Mouse (Mus musculus) embryonic facial prominence, embryonic 15.5 days (tissue): ENCODE measurements around the gene Harbi1. TPM values are rescaled to one million over a fixed set of nuclear protein-coding genes. Genes with fewer than 3 reads are reported as not detected.
"Not testable (repeated sequence)": the region's sequence is repeated elsewhere in the genome, so short reads cannot be mapped to it uniquely, and the experiment has no call there.

Experiments
- ATAC-seq: fragments of 200-750 bp; cut with Nextera tagmentation; 2 replicates; pipeline ENCODE4 v1.8.0; 2017; ENCODE audit warnings: low read depth, moderate TSS enrichment; ENCODE audit not compliant: insufficient number of reproducible peaks, low FRiP score, low TSS enrichment
- H3K27ac ChIP-seq: fragments of 300-500 bp; sonication (generic); replicated peaks from 2 replicates; pipeline ENCODE4 v1.5.1; 2015; ENCODE audit warnings: mild to moderate bottlenecking, inconsistent platforms
- H3K27me3 ChIP-seq: fragments of 300-500 bp; sonication (generic); 2 replicates; pipeline ENCODE4 v1.6.1; 2015; ENCODE audit warnings: inconsistent platforms
- H3K36me3 ChIP-seq: fragments of 300-500 bp; sonication (generic); 2 replicates; pipeline ENCODE4 v1.6.1; 2015; ENCODE audit warnings: mild to moderate bottlenecking, inconsistent platforms
- H3K4me1 ChIP-seq: fragments of 300-500 bp; sonication (generic); 2 replicates; pipeline ENCODE4 v1.6.1; 2015; ENCODE audit warnings: inconsistent platforms
- H3K4me2 ChIP-seq: fragments of 300-500 bp; sonication (generic); replicated peaks from 2 replicates; pipeline ENCODE4 v1.6.1; 2015; ENCODE audit warnings: mild to moderate bottlenecking, inconsistent platforms
- H3K4me3 ChIP-seq: fragments of 300-500 bp; sonication (generic); replicated peaks from 2 replicates; pipeline ENCODE4 v1.5.1; 2015; ENCODE audit warnings: mild to moderate bottlenecking, inconsistent platforms
- H3K9ac ChIP-seq: fragments of 300-500 bp; sonication (generic); 2 replicates; pipeline ENCODE4 v1.6.1; 2015; ENCODE audit warnings: inconsistent platforms
- H3K9me3 ChIP-seq: fragments of 300-500 bp; sonication (generic); replicated peaks from 2 replicates; pipeline ENCODE4 v1.6.1; 2016; ENCODE audit warnings: inconsistent platforms
- WGBS: fragments of 180-500 bp; shearing (Covaris S2); methylation state at CpG from one replicate; pipeline ENCODE4 v1.1.7; 2015; 5-methylcytosine and 5-hydroxymethylcytosine counted together
- polyA plus RNA-seq: library from polyadenylated mRNA; unstranded; fragments of >200 nt; fragmentation: Nextera tagmentation; extraction: Ambion mirVana; gene quantifications from 2 replicates; pipeline ENCODE4 v1.2.1, GENCODE M21; 2015

Gene Harbi1
- polyA plus RNA-seq, 1 experiment from 2014 or later: 25.4 TPM

GRCm38 (mm10) chr2:91714921-91715320 is 4.3 kb downstream of the Harbi1 start:
- no peaks in the 10 kb centered on the region for H3K27me3 ChIP-seq
- peaks cover 3% of the 10 kb centered on the region for H3K36me3 ChIP-seq
- H3K9ac ChIP-seq: no peak overlapping the region
- H3K9me3 ChIP-seq: no peaks in the 10 kb centered on the region
- H3K4me3 ChIP-seq: no peak overlapping the region
- 79% methylated on average over 1 of the region's 1 CpGs for WGBS
- no peak overlapping the region for H3K4me2 ChIP-seq
- no peak for ATAC-seq
- H3K4me1 ChIP-seq: peaks cover 11% of the 10 kb centered on the region; the same call in 1 of the 2 replicates
- no peak overlapping the region for H3K27ac ChIP-seq

GRCm38 (mm10) chr2:91718276-91718675 is 7.6 kb downstream of the Harbi1 start:
- Histone ChIP-seq H3K4me1 (no peaks in the 10 kb centered on the region), H3K9ac (no peak overlapping the region), H3K36me3 (peaks cover 17% of the 10 kb centered on the region), H3K4me2 (no peak overlapping the region), H3K27me3 (no peaks in the 10 kb centered on the region), H3K27ac (no peak overlapping the region), H3K4me3 (no peak overlapping the region), H3K9me3 (no peaks in the 10 kb centered on the region)
- ATAC-seq: no peak
- WGBS: 80% methylated on average over 6 of the region's 6 CpGs

GRCm38 (mm10) chr2:91723382-91723781 is 12.7 kb downstream of the Harbi1 start:
- Histone ChIP-seq H3K9ac (no peak overlapping the region), H3K4me2 (no peak overlapping the region), H3K36me3 (peaks cover 14% of the 10 kb centered on the region), H3K27ac (no peak overlapping the region), H3K4me1 (no peaks in the 10 kb centered on the region), H3K27me3 (no peaks in the 10 kb centered on the region), H3K4me3 (no peak overlapping the region), H3K9me3 (no peaks in the 10 kb centered on the region)
- no peak for ATAC-seq
- WGBS: 53% methylated on average over 4 of the region's 4 CpGs

- H3K36me3 ChIP-seq: peaks cover 14% of the 10 kb centered on the region
- H3K9ac ChIP-seq: no peak overlapping the region
- H3K27me3 ChIP-seq: no peaks in the 10 kb centered on the region
- H3K4me2 ChIP-seq: no peak overlapping the region
- no peak overlapping the region for H3K4me3 ChIP-seq
- no peaks in the 10 kb centered on the region for H3K9me3 ChIP-seq
- no peak for ATAC-seq
- H3K4me1 ChIP-seq: no peaks in the 10 kb centered on the region
- no peak overlapping the region for H3K27ac ChIP-seq
These were observed 13.3 kb downstream of the Harbi1 start for GRCm38 (mm10) chr2:91723951-91724350.

GRCm38 (mm10) chr2:91724716-91725115 is 14.1 kb downstream of the Harbi1 start:
- WGBS: 75% methylated on average over 2 of the region's 2 CpGs
- no peak overlapping the region for H3K4me3 ChIP-seq
- H3K27ac ChIP-seq: no peak overlapping the region
- H3K27me3 ChIP-seq: no peaks in the 10 kb centered on the region
- no peaks in the 10 kb centered on the region for H3K9me3 ChIP-seq
- no peak overlapping the region for H3K9ac ChIP-seq
- no peak for ATAC-seq
- no peaks in the 10 kb centered on the region for H3K4me1 ChIP-seq
- peaks cover 14% of the 10 kb centered on the region for H3K36me3 ChIP-seq
- no peak overlapping the region for H3K4me2 ChIP-seq

- H3K27me3 ChIP-seq, H3K4me2 ChIP-seq, H3K36me3 ChIP-seq, ATAC-seq, H3K4me1 ChIP-seq, H3K9ac ChIP-seq, H3K4me3 ChIP-seq, H3K27ac ChIP-seq, H3K9me3 ChIP-seq: not testable (repeated sequence)
- 37% methylated on average over 4 of the region's 4 CpGs for WGBS
These were observed 14.8 kb downstream of the Harbi1 start for GRCm38 (mm10) chr2:91725476-91725875.

- H3K9ac ChIP-seq: no peak overlapping the region
- no peak overlapping the region for H3K4me2 ChIP-seq
- H3K27me3 ChIP-seq: no peaks in the 10 kb centered on the region
- no peaks in the 10 kb centered on the region for H3K9me3 ChIP-seq
- H3K4me3 ChIP-seq: no peak overlapping the region
- H3K36me3 ChIP-seq: no peaks in the 10 kb centered on the region; the same call in 1 of the 2 replicates
- no peak for ATAC-seq
- no peaks in the 10 kb centered on the region for H3K4me1 ChIP-seq
- 88% methylated on average over 3 of the region's 3 CpGs for whole genome bisulfite sequencing
- no peak overlapping the region for H3K27ac ChIP-seq
These were observed 16.4 kb downstream of the Harbi1 start for GRCm38 (mm10) chr2:91727011-91727410.

GRCm38 (mm10) chr2:91729571-91729970 is 18.9 kb downstream of the Harbi1 start:
- 12% methylated on average over 4 of the region's 4 CpGs for WGBS
- Histone ChIP-seq H3K36me3 (no peaks in the 10 kb centered on the region), H3K9ac (peak overlapping the region; percentile 83; the same call in 1 of the 2 replicates), H3K4me1 (no peaks in the 10 kb centered on the region), H3K4me2 (peak overlapping the region; percentile 63), H3K27me3 (no peaks in the 10 kb centered on the region), H3K9me3 (no peaks in the 10 kb centered on the region), H3K27ac (0 out of 2 replicates have a peak overlapping the region, but pooled peaks have one; percentile 95), H3K4me3 (peak overlapping the region; percentile 64)
- no peak for ATAC-seq

- Histone ChIP-seq H3K9me3 (no peaks in the 10 kb centered on the region), H3K4me3 (peak within 1 kb of the TSS; percentile 64), H3K27me3 (no peaks in the 10 kb centered on the region), H3K4me1 (no peaks in the 10 kb centered on the region), H3K9ac (peak within 1 kb of the TSS; percentile 83), H3K4me2 (peak within 1 kb of the TSS; percentile 63), H3K36me3 (no peaks in the 10 kb centered on the region), H3K27ac (peak within 1 kb of the TSS; percentile 95)
- ATAC-seq: peak; percentile 87
- WGBS: under 1% methylated on average over 68 of the region's 68 CpGs
These were observed 19.5 kb downstream of the Harbi1 start, which contains the start of gene Ambra1 for GRCm38 (mm10) chr2:91729971-91730821. Gene Ambra1 (plus strand): TSS chr2:91730134.

GRCm38 (mm10) chr2:91735221-91735620 is 24.6 kb downstream of the Harbi1 start:
- no peaks in the 10 kb centered on the region for H3K9me3 ChIP-seq
- H3K9ac ChIP-seq: no peak overlapping the region
- whole genome bisulfite sequencing: 87% methylated on average over 5 of the region's 5 CpGs
- ATAC-seq: no peak
- H3K27ac ChIP-seq: no peak overlapping the region
- no peaks in the 10 kb centered on the region for H3K4me1 ChIP-seq
- no peaks in the 10 kb centered on the region for H3K27me3 ChIP-seq
- no peak overlapping the region for H3K4me2 ChIP-seq
- no peaks in the 10 kb centered on the region for H3K36me3 ChIP-seq
- H3K4me3 ChIP-seq: no peak overlapping the region

GRCm38 (mm10) chr2:91739586-91739985 is 28.9 kb downstream of the Harbi1 start:
- H3K36me3 ChIP-seq: no peaks in the 10 kb centered on the region
- no peak overlapping the region for H3K9ac ChIP-seq
- no peak for ATAC-seq
- H3K4me2 ChIP-seq: no peak overlapping the region
- no peaks in the 10 kb centered on the region for H3K27me3 ChIP-seq
- 97% methylated on average over 1 of the region's 1 CpGs for WGBS
- no peak overlapping the region for H3K4me3 ChIP-seq
- H3K4me1 ChIP-seq: no peaks in the 10 kb centered on the region
- H3K9me3 ChIP-seq: no peaks in the 10 kb centered on the region
- no peak overlapping the region for H3K27ac ChIP-seq

- Histone ChIP-seq H3K4me1 (no peaks in the 10 kb centered on the region), H3K9me3 (no peaks in the 10 kb centered on the region), H3K27ac (no peak overlapping the region), H3K4me2 (no peak overlapping the region), H3K36me3 (no peaks in the 10 kb centered on the region), H3K4me3 (no peak overlapping the region), H3K27me3 (no peaks in the 10 kb centered on the region), H3K9ac (no peak overlapping the region)
- 88% methylated on average over 5 of the region's 5 CpGs for WGBS
- ATAC-seq: no peak
These were observed 34.0 kb downstream of the Harbi1 start for GRCm38 (mm10) chr2:91744686-91745085.
